Mouse (Mus musculus) yolk sac, embryonic 10.5 days (tissue): ENCODE results near the gene Alpl.

Source experiments
- DNase-seq: peaks from one replicate; pipeline ENCODE4 v3.0.0-alpha.2; 2017; ENCODE audit warnings: low spot score

The Alpl gene

GRCm38 (mm10) chr4:137737760-137738159 lies 58.4 kb downstream of the Alpl start:
- no peak for DNase-seq

- DNase-seq = no peak
These were observed 59.9 kb downstream of the Alpl start for GRCm38 (mm10) chr4:137736220-137736701.

- DNase-seq = no peak
These were observed 62.7 kb downstream of the Alpl start for GRCm38 (mm10) chr4:137733459-137733858.

GRCm38 (mm10) chr4:137732962-137733361 lies 63.2 kb downstream of the Alpl start:
- DNase-seq = no peak

- DNase-seq = no peak
These were observed 63.8 kb downstream of the Alpl start for GRCm38 (mm10) chr4:137732361-137732760.

GRCm38 (mm10) chr4:137731891-137732290 lies 64.3 kb downstream of the Alpl start:
- no peak for DNase-seq

- DNase-seq = no peak
These were observed 65.4 kb downstream of the Alpl start for GRCm38 (mm10) chr4:137730757-137731156.

GRCm38 (mm10) chr4:137730134-137730533 lies 66.0 kb downstream of the Alpl start:
- DNase-seq = peak; percentile 77

GRCm38 (mm10) chr4:137729155-137729855 lies 66.9 kb downstream of the Alpl start:
- no peak for DNase-seq

- DNase-seq = no peak
These were observed 67.6 kb downstream of the Alpl start for GRCm38 (mm10) chr4:137728399-137729154.

- no peak for DNase-seq
These were observed 68.5 kb downstream of the Alpl start for GRCm38 (mm10) chr4:137727506-137728187.

GRCm38 (mm10) chr4:137726739-137727505 lies 69.3 kb downstream of the Alpl start:
- no peak for DNase-seq

GRCm38 (mm10) chr4:137725541-137726145 lies 70.5 kb downstream of the Alpl start:
- no peak for DNase-seq

- no peak for DNase-seq
These were observed 71.4 kb downstream of the Alpl start for GRCm38 (mm10) chr4:137724766-137725165.

- no peak for DNase-seq
These were observed 72.0 kb downstream of the Alpl start for GRCm38 (mm10) chr4:137724212-137724611.

GRCm38 (mm10) chr4:137723527-137723926 lies 72.7 kb downstream of the Alpl start:
- no peak for DNase-seq

GRCm38 (mm10) chr4:137722692-137723427 lies 73.3 kb downstream of the Alpl start:
- peak; percentile 68 for DNase-seq

GRCm38 (mm10) chr4:137722230-137722629 lies 74.0 kb downstream of the Alpl start:
- no peak for DNase-seq

- no peak for DNase-seq
These were observed 74.6 kb downstream of the Alpl start for GRCm38 (mm10) chr4:137721563-137721962.

- no peak for DNase-seq
These were observed 76.7 kb downstream of the Alpl start for GRCm38 (mm10) chr4:137719378-137720077.
